Mouse (Mus musculus) ES-E14 (cell line): ENCODE data around the gene Tmem156. TPM values are rescaled to one million over a fixed set of nuclear protein-coding genes. Genes with fewer than 3 reads are reported as not detected.

Experiments
- DNase-seq: peaks from one replicate; pipeline ENCODE4 v3.0.0-alpha.2; 2013; ENCODE audit warnings: low read depth, low spot score
- H3K27ac ChIP-seq: 2 replicates; pipeline ENCODE4 v1.5.1; 2012; ENCODE audit warnings: low read depth, mild to moderate bottlenecking, low read length, moderate library complexity, mixed read lengths; ENCODE audit not compliant: poor library complexity, insufficient read depth, severe bottlenecking
- H3K36me3 ChIP-seq: 2 replicates; pipeline ENCODE4 v1.6.1; 2012; ENCODE audit warnings: mild to moderate bottlenecking, low read length, moderate library complexity, mixed read lengths; ENCODE audit not compliant: control insufficient read depth, poor library complexity, insufficient read depth, severe bottlenecking
- H3K4me1 ChIP-seq, 2 experiments: fragments of 150-350 bp in 1 of 2; sonication (generic) in 1 of 2; 2 replicates each; pipeline ENCODE4 v1.6.1; 2012; ENCODE audit warnings: low read length in 2 of 2, mild to moderate bottlenecking in 1 of 2, mixed read lengths in 1 of 2; ENCODE audit not compliant: control insufficient read depth in 2 of 2, insufficient read depth in 2 of 2, poor library complexity in 1 of 2
- H3K4me3 ChIP-seq, 2 experiments: fragments of 150-350 bp in 1 of 2; sonication (generic) in 1 of 2; 2 replicates each; pipeline ENCODE4 v1.5.1; 2012; ENCODE audit warnings: low read length in 2 of 2, low read depth in 1 of 2, mild to moderate bottlenecking in 1 of 2, mixed read lengths in 1 of 2; ENCODE audit not compliant: insufficient read depth in 1 of 2, poor library complexity in 1 of 2, severe bottlenecking in 1 of 2
- H3K9ac ChIP-seq: 2 replicates; pipeline ENCODE4 v1.6.1; 2012; ENCODE audit warnings: low read depth, mild to moderate bottlenecking, low read length, mixed read lengths; ENCODE audit not compliant: poor library complexity, insufficient read depth, severe bottlenecking
- H3K9me3 ChIP-seq: fragments of 150-350 bp; sonication (generic); 2 replicates; pipeline ENCODE4 v1.6.1; 2012; ENCODE audit warnings: low read depth, mild to moderate bottlenecking, low read length; ENCODE audit not compliant: control insufficient read depth, insufficient read depth
- CHD2 ChIP-seq: IDR thresholded peaks from 2 replicates; pipeline ENCODE4 v1.6.1; 2014; ENCODE audit warnings: mild to moderate bottlenecking, low read depth, low read length, inconsistent platforms
- HCFC1 ChIP-seq: IDR thresholded peaks from 2 replicates; pipeline ENCODE4 v1.6.1; 2012; ENCODE audit warnings: low read length, inconsistent platforms, borderline replicate concordance; ENCODE audit not compliant: insufficient read depth
- MAFK ChIP-seq: IDR thresholded peaks from 2 replicates; pipeline ENCODE4 v1.6.1; 2014; ENCODE audit warnings: mild to moderate bottlenecking, low read depth, low read length, inconsistent platforms; ENCODE audit not compliant: insufficient read depth
- ZC3H11A ChIP-seq: IDR thresholded peaks from 2 replicates; pipeline ENCODE4 v1.6.1; 2012; ENCODE audit warnings: low read depth, mild to moderate bottlenecking, inconsistent platforms, low read length, borderline replicate concordance
- ZNF384 ChIP-seq: IDR thresholded peaks from 2 replicates; pipeline ENCODE4 v1.6.1; 2012; ENCODE audit warnings: low read depth, low read length, inconsistent platforms
- in situ Hi-C, 2 experiments: fragments of 600-800 bp; cut with MboI; formaldehyde crosslinking; loops; one replicate each; pipeline ENCODE4 v1.15.1; 2025; ENCODE audit warnings: low sequenced_read_pairs in 2 of 2, inconsistent platforms in 1 of 2; ENCODE audit not compliant: unreplicated experiment in 2 of 2
- total RNA-seq: library from RNA; depleted of rRNA; stranded (reverse); fragments of 300-350 nt; gene quantifications from 2 replicates; pipeline ENCODE4 v1.2.3, GENCODE M21; 2012; rRNA removed

Tmem156 gene
- 0.40 TPM in 1 of 2 replicates, not detected in the other for total RNA-seq

GRCm38 (mm10) chr5:65091921-65092320, at the start of gene Tmem156:
Gene Tmem156 (minus strand): TSS chr5:65092132.
- Histone ChIP-seq H3K9ac (no peak within 1 kb of the TSS), H3K4me3 (no peak within 1 kb of the TSS), H3K4me1 (peaks cover 4 to 5% of the 10 kb centered on the region in 2 experiments; a peak in 3 of 4 replicates), H3K9me3 (no peaks in the 10 kb centered on the region), H3K36me3 (no peaks in the 10 kb centered on the region), H3K27ac (no peak within 1 kb of the TSS; the same call in 1 of the 2 replicates)
- no peak for TF ChIP-seq HCFC1
- TF ChIP-seq CHD2: no peak
- TF ChIP-seq MAFK: no peak
- TF ChIP-seq ZNF384: no peak
- no peak for TF ChIP-seq ZC3H11A
- in situ Hi-C loops: no loop called here
- no peak for DNase-seq

GRCm38 (mm10) chr5:65141242-65141641, 49.3 kb upstream of the Tmem156 start:
- in situ Hi-C loops: no loop called here
- H3K9ac ChIP-seq: no peak overlapping the region
- no peaks in the 10 kb centered on the region for H3K36me3 ChIP-seq
- no peak overlapping the region for H3K4me3 ChIP-seq
- no peak overlapping the region for H3K27ac ChIP-seq
- no peaks in the 10 kb centered on the region; the same call in 1 of the 2 replicates for H3K9me3 ChIP-seq
- DNase-seq: no peak
- TF ChIP-seq ZNF384: no peak
- no peak for TF ChIP-seq MAFK
- no peak for TF ChIP-seq ZC3H11A
- TF ChIP-seq HCFC1: no peak
- TF ChIP-seq CHD2: no peak
- no peaks in the 10 kb centered on the region for H3K4me1 ChIP-seq

GRCm38 (mm10) chr5:65137073-65137472, 45.1 kb upstream of the Tmem156 start:
- no peak overlapping the region for H3K9ac ChIP-seq
- no peaks in the 10 kb centered on the region for H3K4me1 ChIP-seq
- no peaks in the 10 kb centered on the region; the same call in 1 of the 2 replicates for H3K9me3 ChIP-seq
- no peaks in the 10 kb centered on the region for H3K36me3 ChIP-seq
- no peak overlapping the region for H3K4me3 ChIP-seq
- no peak overlapping the region for H3K27ac ChIP-seq
- no peak for DNase-seq
- TF ChIP-seq HCFC1: no peak
- TF ChIP-seq CHD2: no peak
- TF ChIP-seq MAFK: no peak
- TF ChIP-seq ZNF384: no peak
- TF ChIP-seq ZC3H11A: no peak
- in situ Hi-C loops: no loop called here

- no peak overlapping the region for H3K4me3 ChIP-seq
- no peaks in the 10 kb centered on the region; the same call in 1 of the 2 replicates for H3K9me3 ChIP-seq
- TF ChIP-seq ZC3H11A (no peak), HCFC1 (no peak), MAFK (no peak), CHD2 (no peak), ZNF384 (no peak)
- no peak for DNase-seq
- H3K36me3 ChIP-seq: no peaks in the 10 kb centered on the region
- H3K27ac ChIP-seq: no peak overlapping the region
- no peak overlapping the region for H3K9ac ChIP-seq
- no peaks in the 10 kb centered on the region for H3K4me1 ChIP-seq
- in situ Hi-C loops: no loop called here
These were observed 44.2 kb upstream of the Tmem156 start for GRCm38 (mm10) chr5:65136159-65136558.

- H3K4me1 ChIP-seq: no peaks in the 10 kb centered on the region
- peak overlapping the region; percentile 41 to 70 for H3K4me3 ChIP-seq
- H3K9ac ChIP-seq: no peak overlapping the region
- no peaks in the 10 kb centered on the region for H3K36me3 ChIP-seq
- no peaks in the 10 kb centered on the region for H3K9me3 ChIP-seq
- no peak overlapping the region for H3K27ac ChIP-seq
- in situ Hi-C loops: no loop called here
- DNase-seq: no peak
- TF ChIP-seq HCFC1 (no peak), MAFK (no peak), ZC3H11A (no peak)
These were observed 39.4 kb upstream of the Tmem156 start for GRCm38 (mm10) chr5:65131211-65131879.
